Mouse (Mus musculus): ENCODE measurements around the gene Riox2.

GRCm38 (mm10) chr16:59531243-59531642, 59.7 kb downstream of the Riox2 start:
- TF ChIP-seq CTCF (conservative IDR thresholded peaks at IDR 0.05; ENCODE audit: insufficient read depth, insufficient read length, low read depth, low read length) = no peak
- TF ChIP-seq POLR2A (IDR thresholded peaks at IDR 0.05; ENCODE audit: low read depth, low read length) = no peak

Data from kidney, adult 2 months (tissue).